Mouse (Mus musculus): ENCODE results near the gene Rpp25.

The Rpp25 gene

GRCm38 (mm10) chr9:57503622-57504380 lies at the start of gene Rpp25:
Rpp25 (plus strand) TSS chr9:57504026.
- TF ChIP-seq GATA4 (IDR thresholded peaks at IDR 0.05; ENCODE audit: insufficient replicate concordance, low read length), result no peak

- TF ChIP-seq GATA4 (IDR thresholded peaks at IDR 0.05; ENCODE audit: insufficient replicate concordance, low read length), result no peak
These were observed 44.1 kb upstream of the Rpp25 start for GRCm38 (mm10) chr9:57459707-57460106.

- no peak for TF ChIP-seq GATA4 (IDR thresholded peaks at IDR 0.05; ENCODE audit: insufficient replicate concordance, low read length)
These were observed 41.0 kb upstream of the Rpp25 start for GRCm38 (mm10) chr9:57462866-57463265.

GRCm38 (mm10) chr9:57466101-57466500 lies 37.7 kb upstream of the Rpp25 start:
- TF ChIP-seq GATA4 (IDR thresholded peaks at IDR 0.05; ENCODE audit: insufficient replicate concordance, low read length), result no peak

- TF ChIP-seq GATA4 (IDR thresholded peaks at IDR 0.05; ENCODE audit: insufficient replicate concordance, low read length), result no peak
These were observed 36.5 kb upstream of the Rpp25 start for GRCm38 (mm10) chr9:57467271-57467771.

- TF ChIP-seq GATA4 (IDR thresholded peaks at IDR 0.05; ENCODE audit: insufficient replicate concordance, low read length), result no peak
These were observed 35.8 kb upstream of the Rpp25 start, which contains the start of gene Scamp5 for GRCm38 (mm10) chr9:57467896-57468549. Scamp5 (minus strand) TSS chr9:57468060.

- TF ChIP-seq GATA4 (IDR thresholded peaks at IDR 0.05; ENCODE audit: insufficient replicate concordance, low read length), result no peak
These were observed 34.9 kb upstream of the Rpp25 start for GRCm38 (mm10) chr9:57468914-57469313.

GRCm38 (mm10) chr9:57485774-57486173 lies 18.1 kb upstream of the Rpp25 start:
- TF ChIP-seq GATA4 (IDR thresholded peaks at IDR 0.05; ENCODE audit: insufficient replicate concordance, low read length), result no peak

- no peak for TF ChIP-seq GATA4 (IDR thresholded peaks at IDR 0.05; ENCODE audit: insufficient replicate concordance, low read length)
These were observed 16.0 kb upstream of the Rpp25 start for GRCm38 (mm10) chr9:57487807-57488206.

- no peak for TF ChIP-seq GATA4 (IDR thresholded peaks at IDR 0.05; ENCODE audit: insufficient replicate concordance, low read length)
These were observed 10.3 kb upstream of the Rpp25 start for GRCm38 (mm10) chr9:57493532-57493931.

- no peak for TF ChIP-seq GATA4 (IDR thresholded peaks at IDR 0.05; ENCODE audit: insufficient replicate concordance, low read length)
These were observed 8.9 kb upstream of the Rpp25 start for GRCm38 (mm10) chr9:57494970-57495369.

GRCm38 (mm10) chr9:57497236-57497635 lies 6.6 kb upstream of the Rpp25 start:
- no peak for TF ChIP-seq GATA4 (IDR thresholded peaks at IDR 0.05; ENCODE audit: insufficient replicate concordance, low read length)

GRCm38 (mm10) chr9:57498536-57498935 lies 5.3 kb upstream of the Rpp25 start:
- no peak for TF ChIP-seq GATA4 (IDR thresholded peaks at IDR 0.05; ENCODE audit: insufficient replicate concordance, low read length)

GRCm38 (mm10) chr9:57501452-57501851 lies 2.4 kb upstream of the Rpp25 start:
- TF ChIP-seq GATA4 (IDR thresholded peaks at IDR 0.05; ENCODE audit: insufficient replicate concordance, low read length), result no peak

GRCm38 (mm10) chr9:57501861-57502260 lies 2.0 kb upstream of the Rpp25 start:
- TF ChIP-seq GATA4 (IDR thresholded peaks at IDR 0.05; ENCODE audit: insufficient replicate concordance, low read length), result no peak

GRCm38 (mm10) chr9:57502911-57503621 lies 760 bp upstream of the Rpp25 start:
- no peak for TF ChIP-seq GATA4 (IDR thresholded peaks at IDR 0.05; ENCODE audit: insufficient replicate concordance, low read length)

All from liver, adult (tissue).